Mouse (Mus musculus) layer of hippocampus, adult 2 months (tissue): Measurements from ENCODE around the gene Golga7b. TPM values are rescaled to one million over a fixed set of nuclear protein-coding genes. Genes with fewer than 3 reads are reported as not detected.
A peak's percentile ranks its signal among the peaks of the same experiment; 100 is the strongest.

Experiments used
- DNase-seq, 2 experiments: peaks; one replicate each; pipeline ENCODE4 v3.0.0; 2022; ENCODE audit warnings: low spot score in 2 of 2
- H3K27ac ChIP-seq: fragments of 200-600 bp; 2 replicates; pipeline ENCODE4 v1.8.1; 2022
- H3K4me3 ChIP-seq: fragments of 200-600 bp; 2 replicates; pipeline ENCODE4 v1.8.1; 2022; ENCODE audit warnings: mild to moderate bottlenecking
- CTCF ChIP-seq: fragments of 200-600 bp; conservative IDR thresholded peaks from 2 replicates; pipeline ENCODE4 v1.8.1; 2022; ENCODE audit warnings: antibody characterized with exemption, mild to moderate bottlenecking, moderate library complexity
- total RNA-seq, 2 experiments: library from RNA; stranded (reverse); gene quantifications; 2 replicates each; pipeline ENCODE4 v1.2.3; 2021

Golga7b gene
- total RNA-seq, 2 experiments from 2014 or later = 61.3 to 64.6 TPM

GRCm38 (mm10) chr19:42290954-42291661 lies 43.7 kb downstream of the Golga7b start:
- no peak for TF ChIP-seq CTCF
- Histone ChIP-seq H3K4me3 (no peak overlapping the region), H3K27ac (peak overlapping the region; percentile 74)
- peak in 1 of 2 experiments; percentile 37 for DNase-seq

GRCm38 (mm10) chr19:42292106-42292505 lies 44.7 kb downstream of the Golga7b start:
- peak overlapping the region; percentile 74 for H3K27ac ChIP-seq
- TF ChIP-seq CTCF = no peak

GRCm38 (mm10) chr19:42293216-42293615 lies 45.8 kb downstream of the Golga7b start:
- no peak for DNase-seq
- no peak for TF ChIP-seq CTCF
- no peak overlapping the region for H3K4me3 ChIP-seq
- peak overlapping the region; percentile 74; the same call in 1 of the 2 replicates for H3K27ac ChIP-seq

More at GRCm38 (mm10) chr19:42292106-42292505, 44.7 kb downstream of the Golga7b start:
- no peak overlapping the region for H3K4me3 ChIP-seq
- no peak for DNase-seq

- Histone ChIP-seq H3K4me3 (no peak overlapping the region), H3K27ac (no peak overlapping the region)
- DNase-seq = no peak
- TF ChIP-seq CTCF = no peak
Observed at GRCm38 (mm10) chr19:42303210-42303813, 55.9 kb downstream of the Golga7b start.

- Histone ChIP-seq H3K27ac (no peak overlapping the region), H3K4me3 (no peak overlapping the region)
- no peak for DNase-seq
- no peak for TF ChIP-seq CTCF
Observed at GRCm38 (mm10) chr19:42304506-42304905, 57.1 kb downstream of the Golga7b start.

GRCm38 (mm10) chr19:42305746-42306145 lies 58.4 kb downstream of the Golga7b start:
- Histone ChIP-seq H3K27ac (no peak overlapping the region), H3K4me3 (no peak overlapping the region)
- DNase-seq = no peak
- TF ChIP-seq CTCF = no peak

GRCm38 (mm10) chr19:42306202-42306601 lies 58.8 kb downstream of the Golga7b start:
- no peak for DNase-seq
- no peak for TF ChIP-seq CTCF
- Histone ChIP-seq H3K27ac (no peak overlapping the region), H3K4me3 (no peak overlapping the region)

GRCm38 (mm10) chr19:42307019-42307418 lies 59.6 kb downstream of the Golga7b start:
- Histone ChIP-seq H3K4me3 (no peak overlapping the region), H3K27ac (no peak overlapping the region)
- DNase-seq = no peak
- no peak for TF ChIP-seq CTCF

GRCm38 (mm10) chr19:42308931-42309330 lies 61.6 kb downstream of the Golga7b start:
- DNase-seq = no peak
- Histone ChIP-seq H3K27ac (no peak overlapping the region), H3K4me3 (no peak overlapping the region)
- no peak for TF ChIP-seq CTCF

- no peak for DNase-seq
- Histone ChIP-seq H3K27ac (no peak overlapping the region), H3K4me3 (no peak overlapping the region)
- peak; percentile 22; the same call in 1 of the 2 replicates for TF ChIP-seq CTCF
Observed at GRCm38 (mm10) chr19:42311332-42311731, 64.0 kb downstream of the Golga7b start.

GRCm38 (mm10) chr19:42312191-42312590 lies 64.8 kb downstream of the Golga7b start:
- Histone ChIP-seq H3K27ac (0 out of 2 replicates have a peak overlapping the region, but pooled peaks have one; percentile 5), H3K4me3 (no peak overlapping the region)
- no peak for TF ChIP-seq CTCF
- DNase-seq = no peak

- Histone ChIP-seq H3K27ac (no peak overlapping the region), H3K4me3 (no peak overlapping the region)
- no peak for DNase-seq
- no peak for TF ChIP-seq CTCF
Observed at GRCm38 (mm10) chr19:42315070-42315679, 67.8 kb downstream of the Golga7b start.

GRCm38 (mm10) chr19:42315914-42316313 lies 68.5 kb downstream of the Golga7b start:
- Histone ChIP-seq H3K4me3 (no peak overlapping the region), H3K27ac (peak overlapping the region; percentile 88)
- peak; percentile 96 for TF ChIP-seq CTCF
- DNase-seq = peak; percentile 89 to 95
